Mouse (Mus musculus) hindbrain, postnatal 0 days (tissue): ENCODE measurements around the gene Tuba3b. TPM values are rescaled to one million over a fixed set of nuclear protein-coding genes. Genes with fewer than 3 reads are reported as not detected.

Experiments used
- ATAC-seq: fragments of 200-750 bp; cut with Nextera tagmentation; 2 replicates; pipeline ENCODE4 v1.8.0; 2017; ENCODE audit warnings: mild to moderate bottlenecking, moderate TSS enrichment, moderate library complexity
- DNase-seq: peaks from one replicate; pipeline ENCODE4 v3.0.0-alpha.2; 2015; ENCODE audit warnings: low spot score
- H3K27ac ChIP-seq: fragments of 300-500 bp; sonication (generic); 2 replicates; pipeline ENCODE4 v1.5.1; 2014; ENCODE audit warnings: mild to moderate bottlenecking
- H3K27me3 ChIP-seq: fragments of 300-500 bp; sonication (generic); 2 replicates; pipeline ENCODE4 v1.6.1; 2014; ENCODE audit warnings: low read length, mixed read lengths; ENCODE audit not compliant: insufficient read depth
- H3K36me3 ChIP-seq: fragments of 300-500 bp; sonication (generic); 2 replicates; pipeline ENCODE4 v1.6.1; 2014; ENCODE audit warnings: low read length, mixed read lengths; ENCODE audit not compliant: insufficient read depth
- H3K4me1 ChIP-seq: fragments of 300-500 bp; sonication (generic); 2 replicates; pipeline ENCODE4 v1.6.1; 2014; ENCODE audit warnings: antibody characterized with exemption, low read length, mixed read lengths; ENCODE audit not compliant: insufficient read depth
- H3K4me2 ChIP-seq: fragments of 300-500 bp; sonication (generic); 2 replicates; pipeline ENCODE4 v1.6.1; 2014; ENCODE audit warnings: low read depth, mild to moderate bottlenecking, low read length, moderate library complexity, mixed read lengths
- H3K4me3 ChIP-seq: fragments of 300-500 bp; sonication (generic); 2 replicates; pipeline ENCODE4 v1.5.1; 2014; ENCODE audit warnings: low read length
- H3K9ac ChIP-seq: fragments of 300-500 bp; sonication (generic); replicated peaks from 2 replicates; pipeline ENCODE4 v1.6.1; 2014; ENCODE audit warnings: mild to moderate bottlenecking, low read length, moderate library complexity, mixed read lengths
- H3K9me3 ChIP-seq: fragments of 300-500 bp; sonication (generic); 2 replicates; pipeline ENCODE4 v1.6.1; 2016; ENCODE audit warnings: low read length, mixed read lengths
- CTCF ChIP-seq: IDR thresholded peaks from 2 replicates; pipeline ENCODE4 v1.5.1; 2016; ENCODE audit warnings: antibody characterized with exemption, control low read depth, low read depth
- WGBS: fragments of 180-500 bp; shearing (Covaris S2); extraction: QIAGEN DNeasy Blood & Tissue Kit; methylation state at CpG from one replicate; pipeline ENCODE4 v1.1.7; 2014; 5-methylcytosine and 5-hydroxymethylcytosine counted together
- polyA plus RNA-seq: library from polyadenylated mRNA; unstranded; fragments of >200 nt; fragmentation: Nextera tagmentation; extraction: Ambion mirVana; gene quantifications from 2 replicates; pipeline ENCODE4 v1.2.1, GENCODE M21; 2015
- total RNA-seq: library from RNA; depleted of rRNA; stranded (reverse); fragments of >200 nt; gene quantifications from 2 replicates; pipeline ENCODE4 v1.2.3, GENCODE M21; 2014; rRNA removed

Tuba3b gene
- total and polyA plus RNA-seq, 2 experiments from 2014 or later = not detected

- H3K9ac ChIP-seq = no peak overlapping the region
- WGBS = 80% methylated on average over 11 of the region's 11 CpGs
- no peak overlapping the region for H3K4me2 ChIP-seq
- H3K27me3 ChIP-seq = no peaks in the 10 kb centered on the region
- no peaks in the 10 kb centered on the region for H3K9me3 ChIP-seq
- no peak for TF ChIP-seq CTCF
- ATAC-seq (no peak), DNase-seq (no peak)
- H3K4me3 ChIP-seq = no peak overlapping the region
- no peaks in the 10 kb centered on the region for H3K4me1 ChIP-seq
- H3K27ac ChIP-seq = no peak overlapping the region
- H3K36me3 ChIP-seq = no peaks in the 10 kb centered on the region
Measured at GRCm38 (mm10) chr6:145660943-145661342, 45.4 kb downstream of the Tuba3b start.

- Histone ChIP-seq H3K36me3 (no peaks in the 10 kb centered on the region), H3K4me2 (no peak overlapping the region), H3K4me3 (no peak overlapping the region), H3K4me1 (no peaks in the 10 kb centered on the region), H3K9ac (no peak overlapping the region), H3K9me3 (no peaks in the 10 kb centered on the region), H3K27ac (no peak overlapping the region), H3K27me3 (no peaks in the 10 kb centered on the region)
- TF ChIP-seq CTCF = no peak
- WGBS = 58% methylated on average over 5 of the region's 5 CpGs
- ATAC-seq (no peak), DNase-seq (no peak)
Measured at GRCm38 (mm10) chr6:145664208-145664607, 48.7 kb downstream of the Tuba3b start.

- H3K9ac ChIP-seq = no peak overlapping the region
- H3K4me2 ChIP-seq = no peak overlapping the region
- H3K9me3 ChIP-seq = no peaks in the 10 kb centered on the region
- 88% methylated on average over 3 of the region's 3 CpGs for WGBS
- no peaks in the 10 kb centered on the region for H3K4me1 ChIP-seq
- no peak for DNase-seq
- no peaks in the 10 kb centered on the region for H3K27me3 ChIP-seq
- no peaks in the 10 kb centered on the region for H3K36me3 ChIP-seq
- ATAC-seq = no peak
- no peak overlapping the region for H3K4me3 ChIP-seq
- TF ChIP-seq CTCF = no peak
- no peak overlapping the region for H3K27ac ChIP-seq
Measured at GRCm38 (mm10) chr6:145665751-145666150, 50.2 kb downstream of the Tuba3b start.

DNA sequence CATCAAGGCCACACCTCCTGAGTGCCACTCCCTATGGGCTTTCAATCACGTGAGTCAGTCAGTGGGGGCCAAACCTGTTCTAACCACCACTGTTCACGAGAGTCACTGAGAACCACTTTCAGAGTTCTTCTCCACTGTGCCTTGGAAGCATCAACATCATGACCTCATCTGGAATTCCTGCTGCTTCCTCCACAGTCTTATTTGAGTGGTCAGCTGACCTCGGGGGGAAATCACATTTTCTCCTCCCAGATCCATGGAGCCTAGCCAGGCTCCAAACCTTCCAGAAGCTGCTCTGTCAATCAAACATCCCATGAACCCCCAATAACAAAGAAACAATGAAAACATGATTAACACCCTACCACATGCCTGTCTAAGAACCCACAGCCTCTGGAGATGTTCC lies 52.1 kb downstream of the Tuba3b start:
- 61% methylated on average over 3 of the region's 3 CpGs for WGBS
- no peak for ATAC-seq

DNA sequence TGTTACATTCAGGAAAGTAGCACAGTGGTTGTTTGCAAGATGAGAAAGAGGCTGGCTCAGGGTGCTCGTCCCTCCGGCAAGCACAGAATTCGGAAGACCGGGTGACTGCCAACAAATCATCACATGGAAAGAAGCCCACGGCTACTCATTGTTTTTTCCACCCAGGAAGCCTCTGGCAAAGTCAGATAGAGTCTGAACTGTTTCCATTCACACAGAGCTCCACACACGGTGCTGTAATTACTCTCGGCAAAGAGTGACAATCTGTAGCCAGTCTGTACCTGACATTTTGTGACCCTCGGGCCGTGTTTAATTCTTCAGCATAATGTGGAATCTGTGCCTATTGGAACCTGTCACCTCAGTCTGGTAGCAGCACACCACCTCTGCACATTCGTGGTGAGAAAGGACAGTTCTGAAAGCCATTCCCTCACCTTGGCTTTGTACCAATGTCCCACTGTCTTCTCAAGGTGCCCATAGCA lies 54.1 kb downstream of the Tuba3b start:
- peak overlapping the region; percentile 6 for H3K27ac ChIP-seq
- H3K4me3 ChIP-seq = no peak overlapping the region
- H3K4me2 ChIP-seq = no peak overlapping the region
- H3K27me3 ChIP-seq = no peaks in the 10 kb centered on the region
- no peaks in the 10 kb centered on the region for H3K9me3 ChIP-seq
- DNase-seq (peak; percentile 67), ATAC-seq (peak; percentile 71)
- WGBS = 21% methylated on average over 10 of the region's 10 CpGs
- no peak for TF ChIP-seq CTCF
- H3K9ac ChIP-seq = no peak overlapping the region
- H3K4me1 ChIP-seq = no peaks in the 10 kb centered on the region
- no peaks in the 10 kb centered on the region for H3K36me3 ChIP-seq

More for the DNA sequence above, 52.1 kb downstream of the Tuba3b start:
- Histone ChIP-seq H3K27ac (no peak overlapping the region), H3K4me2 (no peak overlapping the region), H3K4me3 (no peak overlapping the region), H3K9ac (no peak overlapping the region), H3K36me3 (no peaks in the 10 kb centered on the region), H3K9me3 (no peaks in the 10 kb centered on the region), H3K4me1 (no peaks in the 10 kb centered on the region), H3K27me3 (no peaks in the 10 kb centered on the region)
- DNase-seq = no peak
- TF ChIP-seq CTCF = no peak

Other genes with a start within 250 kb of the Tuba3b start
- 1.2 and 1.5 TPM in 2 replicates for gene Lmntd1, start 1.4 kb upstream of the Tuba3b start, total RNA-seq
- 1.8 and 2.3 TPM in 2 replicates for gene Lmntd1, start 1.4 kb upstream of the Tuba3b start, polyA plus RNA-seq
- gene Rassf8, start 131.0 kb downstream of the Tuba3b start, total RNA-seq = 15.0 and 18.6 TPM in 2 replicates
- gene Rassf8, start 131.0 kb downstream of the Tuba3b start, polyA plus RNA-seq = 5.5 and 6.5 TPM in 2 replicates
- 4.9 and 6.8 TPM in 2 replicates for gene Bhlhe41, start 249.8 kb downstream of the Tuba3b start, total RNA-seq
- gene Bhlhe41, start 249.8 kb downstream of the Tuba3b start, polyA plus RNA-seq = 9.4 TPM in 2 replicates